Mouse (Mus musculus) ovary, postnatal 14 days (tissue): Measurements from ENCODE around the gene Bmp6.

Source experiments
- DNase-seq: peaks from one replicate; pipeline ENCODE4 v3.0.0; 2022; ENCODE audit warnings: low spot score

The Bmp6 gene

DNA sequence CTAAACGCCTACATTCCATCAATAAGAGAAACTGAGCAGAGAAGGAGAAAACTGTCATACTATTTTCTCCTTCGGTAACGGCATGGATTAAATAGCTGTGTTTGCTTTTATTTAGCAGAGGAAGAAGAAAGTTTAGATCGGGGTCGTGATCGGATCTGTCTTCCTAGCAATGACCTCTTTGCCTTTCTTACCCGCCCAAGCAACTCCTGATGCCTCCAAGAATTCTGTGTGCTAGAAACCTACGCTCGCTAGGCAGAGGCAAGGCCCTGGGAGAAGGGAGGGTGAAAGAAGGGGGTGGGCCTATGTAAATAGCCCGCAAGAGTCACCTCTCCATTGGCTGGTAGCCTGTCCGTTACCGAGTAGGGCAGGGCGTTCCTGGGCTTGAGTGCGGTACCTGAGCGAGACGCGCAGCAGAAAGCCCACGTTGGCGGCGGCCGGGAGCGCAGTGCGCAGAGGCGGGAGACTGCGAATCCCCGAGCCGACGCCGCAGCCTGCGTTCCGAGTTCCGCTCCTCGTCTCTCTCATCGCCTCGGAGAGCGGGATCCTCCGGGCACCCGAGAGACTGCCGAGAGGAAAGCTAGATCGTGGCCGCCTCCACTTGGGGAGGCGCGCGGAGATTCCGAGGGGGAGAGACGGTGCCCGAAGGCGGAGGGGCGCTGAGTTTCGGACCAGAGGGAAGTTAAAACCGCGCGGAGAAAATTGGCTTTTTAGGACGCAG, at the start of gene Bmp6:
TSS of gene Bmp6 (plus strand) at position 395 of the 718 bp plus-strand sequence.
- DNase-seq, result peak; percentile 60

- no peak for DNase-seq
These were observed 48.7 kb upstream of the Bmp6 start for GRCm38 (mm10) chr13:38296166-38296565.

DNA sequence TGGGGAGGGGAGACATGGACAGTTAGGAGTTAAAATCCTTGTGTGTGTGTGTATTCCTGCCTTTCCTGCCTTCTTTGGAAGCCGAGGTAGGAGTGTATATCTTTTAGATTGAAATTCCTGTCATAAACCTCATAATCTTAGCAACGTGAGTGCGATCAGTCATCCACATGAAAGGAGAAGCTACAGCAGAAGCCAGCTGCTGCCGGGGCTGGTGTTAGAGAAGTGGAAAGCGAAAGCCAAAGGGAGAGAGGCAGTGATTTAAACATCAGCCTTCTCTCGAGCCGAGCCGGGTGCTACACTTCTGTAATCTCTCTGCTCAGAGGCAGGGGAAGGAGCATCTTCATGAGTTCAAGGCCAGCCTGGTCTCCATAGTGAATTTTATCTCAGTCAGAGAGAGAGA, 48.3 kb upstream of the Bmp6 start:
- DNase-seq, result no peak

DNA sequence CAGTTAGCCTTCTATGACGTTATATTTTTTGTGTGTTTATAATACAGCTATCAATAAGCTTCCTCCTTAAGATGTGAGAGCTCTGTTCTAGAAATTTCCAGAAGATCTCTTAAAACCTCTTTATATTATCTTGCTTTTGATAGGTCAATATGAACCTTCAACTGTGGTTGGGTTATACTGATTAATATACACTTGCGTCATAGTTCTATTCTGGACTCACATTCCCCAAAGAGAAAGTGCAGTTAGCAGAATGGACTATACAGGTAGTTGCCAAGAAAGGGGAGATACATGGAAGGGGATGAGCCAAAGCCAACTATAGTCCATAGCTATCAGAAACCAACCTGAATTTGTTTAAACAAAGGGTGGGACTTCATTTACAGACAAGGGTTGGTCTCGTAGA, 33.8 kb upstream of the Bmp6 start:
- no peak for DNase-seq

DNA sequence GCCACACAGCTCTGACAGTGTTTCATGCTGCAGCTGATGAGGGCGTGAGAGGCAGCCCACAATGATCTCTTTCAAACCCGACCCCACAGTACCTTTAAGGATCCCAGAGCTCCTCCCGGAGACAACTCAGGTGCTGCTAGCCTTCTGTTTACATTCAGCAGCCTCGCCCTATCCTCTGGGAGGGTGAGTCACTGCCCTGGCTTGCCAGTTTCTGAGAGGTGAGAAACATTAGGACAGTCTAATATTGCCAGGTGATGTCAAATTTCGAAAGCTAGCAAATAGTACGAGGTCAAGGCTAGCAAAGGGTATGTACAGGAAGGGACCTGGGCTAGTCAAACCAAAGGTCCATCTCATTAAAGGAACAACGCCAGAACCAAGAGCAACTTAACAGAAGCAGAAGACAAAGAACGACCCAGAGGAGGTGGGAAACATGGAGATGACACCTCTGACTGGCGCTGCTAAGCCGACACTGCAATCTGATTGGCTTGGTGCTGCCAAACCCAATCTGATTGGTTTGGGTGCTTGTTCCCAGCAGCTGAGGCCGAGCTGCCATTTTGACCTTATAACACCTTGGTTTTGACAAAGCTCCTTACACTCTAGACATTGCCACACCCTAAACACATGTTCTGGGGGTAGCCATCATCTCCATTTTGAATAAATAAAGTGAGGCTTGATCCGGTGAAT, 32.4 kb upstream of the Bmp6 start:
- DNase-seq, result no peak

DNA sequence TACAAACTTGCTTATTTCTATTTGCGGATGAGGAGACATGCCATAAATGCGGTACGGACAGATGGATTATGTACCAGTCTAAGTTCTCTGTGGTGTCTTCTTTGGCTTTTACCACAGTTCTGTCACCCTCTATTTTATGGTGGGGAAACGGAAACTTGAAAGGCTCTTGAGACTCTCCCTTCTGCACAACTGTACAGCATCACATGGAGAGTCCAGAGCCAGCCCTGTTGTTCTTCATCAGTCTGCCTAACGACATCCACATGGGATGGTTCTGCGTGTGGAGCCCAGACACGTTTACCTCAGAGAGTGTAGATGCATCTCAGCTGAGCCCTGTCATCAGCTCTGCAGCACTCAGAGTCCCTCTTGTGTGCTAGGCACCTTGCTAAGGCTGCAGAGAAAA, 30.3 kb upstream of the Bmp6 start:
- no peak for DNase-seq

GRCm38 (mm10) chr13:38318418-38318817, 26.5 kb upstream of the Bmp6 start:
- no peak for DNase-seq

DNA sequence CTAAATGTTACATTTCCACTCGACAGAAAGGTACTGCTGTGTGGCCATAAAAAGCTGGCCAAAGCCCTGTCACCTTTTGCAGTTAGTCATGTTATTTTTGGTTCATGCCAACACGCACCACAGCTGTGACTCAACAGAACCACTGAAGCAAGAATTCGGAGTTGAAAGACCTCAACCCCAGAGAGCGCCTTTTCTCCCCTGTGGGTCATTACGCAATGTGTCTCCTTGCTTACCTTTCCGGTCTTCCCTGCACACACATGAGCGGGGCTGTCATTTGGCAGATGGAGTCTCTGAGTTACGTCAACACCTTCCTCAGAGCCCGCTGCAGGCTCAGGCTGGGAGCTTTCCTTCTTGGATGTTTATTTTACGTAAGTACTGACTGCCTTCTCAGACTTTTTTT, 24.6 kb upstream of the Bmp6 start:
- no peak for DNase-seq

- no peak for DNase-seq
These were observed 20.5 kb upstream of the Bmp6 start for GRCm38 (mm10) chr13:38324452-38324851.

DNA sequence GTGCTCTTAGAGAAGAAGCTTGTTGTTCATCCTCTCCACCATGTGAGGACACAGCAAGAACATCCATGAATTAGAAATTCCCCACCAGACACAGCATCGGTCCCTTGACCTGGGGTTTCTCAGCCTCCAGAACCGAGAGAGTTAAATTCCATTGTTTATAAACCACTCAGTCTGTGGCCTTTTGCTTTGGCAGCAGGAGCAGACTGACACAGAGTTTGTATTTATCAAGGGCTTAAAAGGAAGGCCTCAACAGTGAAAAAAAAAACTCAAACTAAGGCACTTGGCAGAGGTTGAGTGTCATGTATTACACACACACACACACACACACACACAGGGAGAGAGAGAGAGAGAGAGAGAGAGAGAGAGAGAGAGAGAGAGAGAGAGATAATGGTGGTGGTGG, 17.5 kb upstream of the Bmp6 start:
- no peak for DNase-seq

- no peak for DNase-seq
These were observed 11.4 kb upstream of the Bmp6 start for GRCm38 (mm10) chr13:38333496-38333895.

GRCm38 (mm10) chr13:38342598-38342997, 2.3 kb upstream of the Bmp6 start:
- peak; percentile 70 for DNase-seq

GRCm38 (mm10) chr13:38343202-38343601, 1.7 kb upstream of the Bmp6 start:
- DNase-seq, result no peak

- DNase-seq, result no peak
These were observed 519 bp downstream of the Bmp6 start for GRCm38 (mm10) chr13:38345431-38345820.

DNA sequence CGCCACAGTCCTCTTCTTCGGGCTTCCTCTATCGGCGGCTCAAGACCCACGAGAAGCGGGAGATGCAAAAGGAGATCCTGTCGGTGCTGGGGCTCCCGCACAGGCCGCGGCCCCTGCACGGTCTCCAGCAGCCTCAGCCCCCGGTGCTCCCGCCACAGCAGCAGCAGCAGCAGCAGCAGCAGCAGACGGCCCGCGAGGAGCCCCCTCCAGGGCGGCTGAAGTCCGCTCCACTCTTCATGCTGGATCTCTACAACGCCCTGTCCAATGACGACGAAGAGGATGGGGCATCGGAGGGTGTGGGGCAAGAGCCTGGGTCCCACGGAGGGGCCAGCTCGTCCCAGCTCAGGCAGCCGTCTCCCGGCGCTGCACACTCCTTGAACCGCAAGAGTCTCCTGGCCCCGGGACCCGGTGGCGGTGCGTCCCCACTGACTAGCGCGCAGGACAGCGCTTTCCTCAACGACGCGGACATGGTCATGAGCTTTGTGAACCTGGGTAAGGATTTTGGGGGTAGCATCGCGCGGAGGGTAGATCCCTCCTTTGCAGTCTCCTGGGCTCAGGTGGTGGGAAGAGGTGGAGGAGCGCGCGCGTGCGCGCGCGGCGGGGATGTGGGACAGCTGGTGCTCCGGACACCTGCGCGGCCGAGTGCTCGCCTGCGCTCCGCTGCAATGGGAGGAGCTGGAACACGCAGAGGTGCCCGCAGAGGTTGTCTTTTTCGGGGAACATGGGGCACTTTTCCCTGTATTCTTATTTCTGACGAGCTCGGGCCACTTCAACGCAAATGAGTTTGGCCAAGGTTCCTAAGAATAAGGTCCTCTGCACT, 1.4 kb downstream of the Bmp6 start:
- no peak for DNase-seq

GRCm38 (mm10) chr13:38347021-38347774, 2.3 kb downstream of the Bmp6 start:
- no peak for DNase-seq

DNA sequence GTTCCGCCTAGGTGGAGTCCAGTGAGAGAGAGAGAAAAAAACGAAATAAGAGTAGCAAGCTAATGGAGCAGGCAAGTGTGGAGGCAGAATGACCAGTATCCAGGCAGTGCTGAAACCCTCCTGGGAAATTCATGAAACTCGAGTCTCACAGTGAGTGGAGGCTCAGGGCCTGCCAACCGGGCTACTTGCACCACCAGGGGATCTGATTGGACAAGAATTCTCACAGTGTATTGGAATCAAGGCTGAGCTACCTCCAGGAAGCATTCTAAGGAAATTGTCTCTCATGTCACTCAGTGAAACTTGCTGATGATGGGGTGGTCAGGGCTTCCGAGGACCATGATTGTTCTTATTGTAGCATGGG, 2.8 kb downstream of the Bmp6 start:
- no peak for DNase-seq

DNA sequence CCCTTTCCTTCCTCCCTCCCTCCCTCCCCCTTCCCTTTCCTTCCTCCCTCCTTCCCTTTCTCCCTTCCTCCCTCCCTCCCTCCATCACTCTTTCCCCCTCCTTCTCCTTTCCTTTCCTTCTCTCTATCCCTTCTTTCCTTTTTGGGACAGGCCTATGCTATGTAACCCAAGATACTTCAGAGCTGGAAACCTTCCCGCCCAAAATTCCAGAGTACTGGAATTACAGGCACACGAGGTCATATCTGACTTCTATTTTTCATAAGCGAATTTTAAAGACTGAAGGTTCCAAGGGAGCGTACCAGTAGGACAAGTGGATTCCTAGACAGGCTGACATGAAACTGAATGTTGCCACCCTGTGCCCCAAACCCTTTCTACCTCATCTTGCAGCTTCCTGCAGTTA, 4.1 kb downstream of the Bmp6 start:
- no peak for DNase-seq

- no peak for DNase-seq
These were observed 4.9 kb downstream of the Bmp6 start for GRCm38 (mm10) chr13:38349818-38350217.

GRCm38 (mm10) chr13:38351996-38352395, 7.1 kb downstream of the Bmp6 start:
- no peak for DNase-seq

DNA sequence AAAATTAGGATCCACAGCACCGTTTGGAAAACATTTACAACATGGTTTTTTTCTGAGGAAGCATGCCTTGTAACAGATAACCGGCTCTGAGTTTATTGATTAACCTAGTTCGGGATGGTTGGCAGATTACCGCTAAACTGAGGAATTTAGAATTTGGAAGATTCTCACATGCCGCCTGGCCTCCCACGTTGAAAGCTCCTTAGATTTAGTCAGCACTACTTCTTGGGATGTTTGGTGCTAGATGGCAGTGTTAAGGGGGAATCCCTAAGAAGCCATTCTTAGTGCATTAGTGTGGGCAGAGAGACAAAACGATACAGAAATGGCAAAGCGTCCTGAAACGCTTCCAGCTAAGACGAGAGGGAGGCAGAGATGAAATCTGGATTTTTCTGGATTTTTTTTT, 8.1 kb downstream of the Bmp6 start:
- no peak for DNase-seq
